ENCODE assay signal across 27 mouse cellular contexts in the genomic region with DNA sequence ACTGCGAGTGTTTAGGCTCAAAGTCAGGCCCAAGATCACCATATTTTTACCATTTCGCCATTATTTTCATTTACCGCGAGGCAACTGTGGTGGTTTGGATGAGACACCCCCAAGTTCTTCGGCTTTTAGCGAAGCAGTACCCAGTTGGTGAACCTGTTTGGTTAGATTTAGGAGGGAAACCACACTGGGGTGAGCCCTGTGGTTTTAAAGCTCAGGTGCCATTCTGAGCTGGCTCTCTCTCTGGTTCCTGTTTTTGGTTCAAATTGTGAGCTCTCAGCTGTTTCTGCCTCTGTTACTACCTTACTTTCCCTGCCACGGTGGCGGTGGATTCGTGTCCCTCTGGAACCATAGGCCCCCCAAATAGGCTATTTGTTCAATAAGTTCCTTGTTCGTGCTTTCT.
DNase-seq lines count a peak whose midpoint lies in the region; ATAC-seq and TF ChIP-seq lines count a peak whose summit lies in the region.
"Had no signal": no experiment of that assay in that cellular context is flagged by ENCODE, and none has a peak within 500 bp of the region (broad histone marks: within the 10 kb centered on the region; RNA-seq: fewer than 3 reads in every experiment).

No protein-coding gene starts in this region.

- DNase-seq in heart, embryonic 10.5 days (ENCODE audit: low spot score): no peak
- no peak for DNase-seq in testis, postnatal 14 days (ENCODE audit: low spot score)
- DNase-seq in embryonic facial prominence, embryonic 10.5 days (ENCODE audit: low spot score): no peak
- DNase-seq in kidney, postnatal 4 days: no peak
- DNase-seq in spleen, postnatal 14 days (ENCODE audit: low spot score in 2 of 2): no peak
- DNase-seq: adrenal gland, adult 8-10 months; adrenal gland, postnatal 25 days; cerebellum, adult 11-12 months; cerebellum, adult 8-10 months; cerebellum, postnatal 10 days; cerebellum, postnatal 36 days; forebrain, postnatal 0 days; gastrocnemius, adult 2 months; gastrocnemius, postnatal 14 days; heart, postnatal 36 days had no signal

- H3K4me1 ChIP-seq in heart, embryonic 10.5 days: peaks cover 33% of the 10 kb centered on the region
- peaks cover 32% of the 10 kb centered on the region for H3K4me1 ChIP-seq in heart, embryonic 12.5 days (replicated peaks)
- H3K4me1 ChIP-seq in testis, adult 2 months (ENCODE audit: control insufficient read depth, insufficient read depth, low read length): peaks cover 5% of the 10 kb centered on the region
- H3K4me1 ChIP-seq in embryonic facial prominence, embryonic 10.5 days: peaks cover 27% of the 10 kb centered on the region

- no peak for ATAC-seq in heart, embryonic 12.5 days (ENCODE audit: insufficient number of reproducible peaks, low FRiP score)
- ATAC-seq: activated CD4-positive, CD25-positive, alpha-beta regulatory T cell, adult 4 months; CD4-positive, CD25-positive, alpha-beta regulatory T cell, adult 4 months; forebrain, embryonic 14.5 days; forebrain, postnatal 0 days; hindbrain, postnatal 0 days; inflammation-experienced regulatory T-cells, adult 6 months; intestine, embryonic 16.5 days had no signal

- no peak overlapping the region for H3K9ac ChIP-seq in heart, embryonic 12.5 days
- H3K9ac ChIP-seq: embryonic facial prominence, embryonic 12.5 days; embryonic facial prominence, embryonic 15.5 days; forebrain, postnatal 0 days; hindbrain, embryonic 13.5 days had no signal

- no peaks in the 10 kb centered on the region for H3K27me3 ChIP-seq in heart, embryonic 10.5 days (ENCODE audit: insufficient read depth, poor library complexity, severe bottlenecking)
- no peaks in the 10 kb centered on the region for H3K27me3 ChIP-seq in heart, embryonic 12.5 days (replicated peaks)
- no peaks in the 10 kb centered on the region for H3K27me3 ChIP-seq in testis, adult 2 months (ENCODE audit: control insufficient read depth, insufficient read depth, low read length)
- no peaks in the 10 kb centered on the region for H3K27me3 ChIP-seq in embryonic facial prominence, embryonic 10.5 days (replicated peaks; ENCODE audit: low read depth, poor library complexity, severe bottlenecking)
- H3K27me3 ChIP-seq: embryonic facial prominence, embryonic 12.5 days; embryonic facial prominence, embryonic 15.5 days; hindbrain, embryonic 13.5 days had no signal

- TF ChIP-seq CTCF in testis, adult 2 months (IDR thresholded peaks at IDR 0.05; ENCODE audit: control insufficient read depth, insufficient read depth, insufficient replicate concordance, low read depth, low read length): no peak

- H3K27ac ChIP-seq in heart, embryonic 10.5 days: peak overlapping the region; percentile 47; the same call in 1 of the 2 replicates
- H3K27ac ChIP-seq in heart, embryonic 12.5 days (ENCODE audit: poor library complexity, severe bottlenecking): no peak overlapping the region
- H3K27ac ChIP-seq in testis, adult 2 months (ENCODE audit: control insufficient read depth, insufficient read depth, low read depth, low read length): peak overlapping the region; percentile 18; the same call in 1 of the 2 replicates
- H3K27ac ChIP-seq in embryonic facial prominence, embryonic 10.5 days (replicated peaks): peak overlapping the region; percentile 19; the same call in 1 of the 2 replicates
- H3K27ac ChIP-seq: embryonic facial prominence, embryonic 12.5 days; embryonic facial prominence, embryonic 15.5 days; gastrocnemius, adult 2 months; hindbrain, embryonic 10.5 days; hindbrain, embryonic 13.5 days; hindbrain, postnatal 0 days had no signal

- no peaks in the 10 kb centered on the region for H3K36me3 ChIP-seq in heart, embryonic 10.5 days
- H3K36me3 ChIP-seq in heart, embryonic 12.5 days: no peaks in the 10 kb centered on the region
- H3K36me3 ChIP-seq in testis, adult 2 months (ENCODE audit: control insufficient read depth, insufficient read depth, low read length): no peaks in the 10 kb centered on the region
- no peaks in the 10 kb centered on the region for H3K36me3 ChIP-seq in embryonic facial prominence, embryonic 10.5 days (replicated peaks)
- H3K36me3 ChIP-seq: embryonic facial prominence, embryonic 12.5 days; embryonic facial prominence, embryonic 15.5 days; hindbrain, embryonic 10.5 days; hindbrain, embryonic 13.5 days had no signal

- no peaks in the 10 kb centered on the region for H3K9me3 ChIP-seq in heart, embryonic 10.5 days
- H3K9me3 ChIP-seq in heart, embryonic 12.5 days (replicated peaks): no peaks in the 10 kb centered on the region
- no peaks in the 10 kb centered on the region for H3K9me3 ChIP-seq in embryonic facial prominence, embryonic 10.5 days
- H3K9me3 ChIP-seq: embryonic facial prominence, embryonic 12.5 days; embryonic facial prominence, embryonic 15.5 days; hindbrain, embryonic 10.5 days; hindbrain, embryonic 13.5 days had no signal

- no peak overlapping the region for H3K4me3 ChIP-seq in heart, embryonic 10.5 days
- no peak overlapping the region for H3K4me3 ChIP-seq in heart, embryonic 12.5 days
- peak overlapping the region; percentile 46 for H3K4me3 ChIP-seq in testis, adult 2 months (ENCODE audit: control insufficient read depth, low read depth, low read length)
- H3K4me3 ChIP-seq in embryonic facial prominence, embryonic 10.5 days: no peak overlapping the region
- H3K4me3 ChIP-seq: embryonic facial prominence, embryonic 12.5 days; embryonic facial prominence, embryonic 15.5 days; gastrocnemius, adult 2 months; hindbrain, embryonic 10.5 days; hindbrain, embryonic 13.5 days had no signal

- WGBS in heart, embryonic 10.5 days: 88% methylated on average over 10 of the region's 10 CpGs
- 86% methylated on average over 10 of the region's 10 CpGs for WGBS in heart, embryonic 12.5 days
- WGBS in embryonic facial prominence, embryonic 10.5 days: 91% methylated on average over 10 of the region's 10 CpGs

- TF ChIP-seq POLR2A in testis, adult 2 months (IDR thresholded peaks at IDR 0.05; ENCODE audit: control insufficient read depth, low read depth, low read length): no peak

- no peak overlapping the region for H3K4me2 ChIP-seq in heart, embryonic 12.5 days
- H3K4me2 ChIP-seq: embryonic facial prominence, embryonic 12.5 days; embryonic facial prominence, embryonic 15.5 days; hindbrain, embryonic 13.5 days had no signal
